Mouse (Mus musculus): ENCODE data around the gene Rims1.

Rims1 gene

DNA sequence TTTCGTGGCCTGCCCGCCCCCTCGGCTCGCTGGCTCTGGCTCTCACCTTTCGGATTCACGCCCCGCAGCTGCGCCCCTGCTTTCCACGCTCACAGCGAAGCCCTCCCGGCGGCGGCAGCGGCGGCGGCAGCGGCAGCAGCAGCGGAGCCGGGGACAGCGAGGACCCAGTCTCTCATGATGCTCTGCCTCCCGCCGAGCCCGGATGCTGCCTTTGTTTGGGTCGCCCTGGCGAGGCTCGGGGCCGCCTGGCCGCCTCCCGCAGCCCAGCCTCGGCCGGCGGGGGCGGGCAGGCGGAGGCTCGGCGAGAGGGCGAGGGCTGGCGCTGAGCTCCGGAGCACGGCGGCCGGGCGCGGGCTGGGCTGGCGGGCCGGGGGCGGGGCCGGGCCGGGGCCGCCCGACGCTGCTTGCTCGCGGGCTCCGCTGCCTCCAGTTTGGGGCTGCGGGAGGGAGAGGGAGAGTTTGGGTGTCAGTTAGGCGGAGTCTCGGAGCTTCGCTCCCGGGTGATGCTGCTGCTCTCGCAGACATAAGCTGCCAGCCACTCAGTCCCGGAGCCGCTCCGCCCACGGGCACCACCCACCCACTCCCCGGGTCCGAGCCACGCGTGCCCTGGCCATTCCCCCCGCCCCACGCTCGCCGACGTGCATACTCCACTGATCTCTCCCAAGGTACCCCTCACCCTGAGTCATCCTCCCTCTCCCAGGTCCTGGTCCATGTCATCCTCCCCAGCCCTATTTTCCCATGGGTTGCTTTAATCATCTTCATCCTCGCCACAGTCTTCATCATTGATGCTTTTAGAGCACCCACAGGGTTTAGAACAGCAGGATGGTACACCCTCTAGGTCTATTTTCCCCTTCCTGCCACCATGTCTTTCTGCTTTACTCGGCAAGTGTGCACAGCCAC is at the start of gene Rims1:
TSS of gene Rims1 (minus strand) at position 269 of the 900 bp plus-strand sequence.
- DNase-seq (ENCODE audit: low read depth, low spot score): no peak

GRCm38 (mm10) chr1:22806626-22807096 is 867 bp upstream of the Rims1 start:
- no peak for DNase-seq (ENCODE audit: low read depth, low spot score)

DNA sequence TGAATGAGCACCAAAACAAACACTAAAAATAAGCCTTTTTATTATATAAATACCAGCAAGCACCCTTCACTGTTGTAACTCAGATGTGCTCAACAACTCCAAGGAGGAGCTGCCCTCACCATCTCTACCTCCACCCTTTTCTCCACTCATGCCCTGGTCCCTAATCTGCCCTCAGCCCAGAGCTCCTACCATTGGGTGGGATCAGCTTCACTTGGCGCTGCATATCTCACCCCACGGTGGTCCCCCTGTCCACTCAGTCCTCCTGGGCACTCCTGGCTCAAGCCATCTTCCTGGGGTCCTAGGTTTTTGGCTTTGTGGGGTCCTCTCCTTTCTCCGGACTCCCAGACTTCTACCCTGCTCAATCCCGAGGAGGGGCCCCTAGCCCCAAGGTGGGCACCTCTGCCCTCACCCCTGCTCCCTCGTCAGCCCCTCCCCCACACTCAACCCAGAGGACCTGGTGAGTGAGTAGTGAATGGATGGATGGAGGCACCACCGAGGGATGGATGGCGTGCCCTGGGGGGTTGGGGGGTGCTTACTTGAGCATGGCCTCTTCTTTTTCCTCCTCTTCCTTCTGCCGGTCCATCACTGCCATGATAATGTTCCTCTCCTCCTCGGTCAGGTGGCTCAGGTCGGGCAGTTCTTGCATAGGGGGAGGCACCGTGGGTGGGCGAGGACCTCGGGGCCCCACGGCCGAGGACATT is 619 bp downstream of the Rims1 start:
- no peak for DNase-seq (ENCODE audit: low read depth, low spot score)

- DNase-seq (ENCODE audit: low read depth, low spot score): no peak
These were observed 1.5 kb downstream of the Rims1 start for GRCm38 (mm10) chr1:22804148-22804885.

DNA sequence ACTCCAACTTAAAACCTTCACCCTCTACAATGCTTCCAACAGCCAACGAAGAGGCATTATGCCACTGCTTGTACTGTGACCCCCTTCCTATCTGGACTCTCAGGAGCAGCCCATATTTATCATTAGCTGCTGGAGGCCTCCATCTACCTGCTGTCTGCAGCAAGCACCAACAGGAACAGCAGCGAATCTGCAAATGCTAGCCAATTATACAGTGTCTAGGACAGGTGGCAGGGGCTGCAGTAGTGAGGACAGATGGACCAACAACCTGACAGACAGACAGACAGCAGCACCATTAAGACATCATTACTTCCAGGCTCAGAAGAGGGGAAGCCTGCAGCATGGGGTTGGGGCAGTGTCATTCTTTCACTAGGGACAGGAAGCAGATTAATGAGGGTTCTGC is 2.3 kb downstream of the Rims1 start:
- DNase-seq (ENCODE audit: low read depth, low spot score): no peak

GRCm38 (mm10) chr1:22800276-22800675 is 5.5 kb downstream of the Rims1 start:
- DNase-seq (ENCODE audit: low read depth, low spot score): no peak

DNA sequence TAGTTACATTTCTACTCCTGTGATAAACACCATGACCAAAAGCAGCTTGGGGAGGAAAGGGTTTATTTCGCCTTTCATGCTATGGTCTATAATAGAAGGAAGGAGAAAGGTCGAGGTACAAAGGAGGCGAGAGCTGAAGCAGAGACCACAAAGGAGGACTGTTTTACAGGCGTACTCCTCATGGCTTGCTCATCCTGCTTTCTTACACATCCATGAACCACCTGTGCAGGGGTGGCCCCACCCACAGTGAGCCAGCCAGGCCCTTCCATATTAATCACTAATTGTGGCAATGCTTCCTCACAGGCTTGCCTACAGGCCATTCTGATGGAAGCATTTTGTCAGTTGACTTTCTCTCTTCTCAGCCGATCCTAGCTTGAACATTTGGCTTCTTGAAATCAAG is 8.7 kb downstream of the Rims1 start:
- DNase-seq (ENCODE audit: low read depth, low spot score): no peak

DNA sequence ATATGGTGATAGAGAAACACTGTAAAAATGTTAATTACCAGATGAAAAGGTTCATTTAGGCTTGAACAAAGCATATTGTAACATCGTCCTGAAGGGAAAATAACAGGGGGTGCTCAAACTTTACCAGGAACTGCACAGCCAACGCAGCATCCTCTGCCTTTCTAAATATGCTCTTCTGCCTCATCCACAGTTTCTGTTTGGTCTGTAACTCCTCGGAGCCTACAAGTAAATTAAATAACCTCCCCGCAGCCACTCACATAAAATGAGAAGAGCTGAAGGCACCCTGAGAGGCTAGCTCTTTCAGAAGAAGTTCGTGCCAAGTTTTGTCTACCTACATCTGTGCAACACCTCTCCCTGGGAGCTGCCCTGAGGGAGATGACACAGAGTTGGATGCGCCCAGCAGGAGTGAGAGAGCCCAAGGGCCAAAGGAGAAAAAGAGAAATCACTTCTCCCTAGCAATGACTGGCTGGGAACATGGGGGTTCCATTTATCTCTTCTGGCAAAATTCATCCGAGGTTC is 16.3 kb downstream of the Rims1 start:
- DNase-seq (ENCODE audit: low read depth, low spot score): no peak

DNA sequence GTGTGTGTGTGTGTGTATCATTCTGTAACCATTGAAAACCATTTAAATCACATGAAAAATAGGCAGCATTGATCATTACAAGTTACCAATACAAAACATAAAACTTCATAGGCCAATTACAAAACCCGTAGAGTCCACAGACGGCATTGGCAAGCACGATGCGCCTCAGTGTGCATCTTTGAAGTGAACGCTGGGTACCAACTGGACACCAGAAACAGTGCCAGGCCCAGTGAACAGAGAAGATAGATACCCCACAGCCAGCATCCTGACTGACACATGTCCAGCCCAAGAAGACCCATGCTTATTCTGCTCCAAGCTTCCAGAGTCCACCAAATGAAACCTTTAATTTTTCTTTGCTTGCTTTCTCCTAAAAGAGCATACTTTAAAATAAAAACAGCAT is 18.2 kb downstream of the Rims1 start:
- DNase-seq (ENCODE audit: low read depth, low spot score): no peak

DNA sequence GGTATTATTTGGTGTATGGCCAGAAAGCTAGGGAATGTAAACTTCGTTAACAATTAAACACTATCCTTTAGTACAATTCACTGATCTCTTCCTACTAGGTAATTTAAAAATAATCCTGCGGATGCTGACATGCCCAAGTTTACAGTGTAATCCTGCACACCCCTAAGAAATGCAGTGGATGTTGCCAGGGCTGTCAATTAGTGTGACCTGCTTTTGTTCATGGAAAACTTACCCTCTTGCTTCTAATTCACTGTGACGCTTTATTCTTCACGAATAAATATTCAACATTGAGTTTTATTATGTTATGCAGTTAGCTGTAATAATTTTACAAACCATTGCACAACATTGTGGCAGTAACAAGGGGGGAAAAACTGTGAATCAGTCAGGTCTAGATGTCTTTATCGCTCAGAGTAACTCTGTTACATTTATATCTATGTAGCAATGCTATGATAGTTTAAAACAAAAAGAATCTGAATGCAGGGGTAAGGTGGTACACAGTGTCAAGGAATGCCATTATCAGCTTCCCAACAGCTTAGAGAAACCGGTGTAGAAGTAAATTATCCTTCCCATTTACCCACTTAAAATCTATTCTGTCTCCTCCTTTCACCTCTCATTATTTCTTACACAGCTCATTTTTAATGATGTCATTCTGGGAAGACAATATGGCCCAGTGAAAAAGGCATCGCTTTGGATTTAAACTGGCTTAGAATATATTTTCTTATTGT is 35.1 kb downstream of the Rims1 start:
- DNase-seq (ENCODE audit: low read depth, low spot score): no peak

DNA sequence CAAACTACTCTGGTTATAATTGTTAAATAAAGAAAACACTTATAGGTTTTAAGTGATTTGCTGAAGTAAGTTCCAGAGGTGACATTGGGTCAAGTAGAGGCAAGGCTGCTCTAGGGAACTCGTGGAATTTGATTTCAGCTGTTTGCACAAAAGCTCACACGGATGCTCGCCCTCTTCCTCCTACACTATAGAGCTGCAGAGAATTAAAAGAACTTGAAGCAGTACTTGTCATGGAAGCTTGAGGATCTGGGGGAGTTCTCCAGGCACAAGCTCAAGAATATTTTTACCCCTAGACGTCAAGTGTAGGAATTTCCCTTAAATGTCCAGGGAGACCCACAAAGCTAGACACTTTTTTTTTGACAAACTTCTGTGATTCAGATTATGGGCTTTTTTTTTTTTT is 42.4 kb downstream of the Rims1 start:
- DNase-seq (ENCODE audit: low read depth, low spot score): no peak

DNA sequence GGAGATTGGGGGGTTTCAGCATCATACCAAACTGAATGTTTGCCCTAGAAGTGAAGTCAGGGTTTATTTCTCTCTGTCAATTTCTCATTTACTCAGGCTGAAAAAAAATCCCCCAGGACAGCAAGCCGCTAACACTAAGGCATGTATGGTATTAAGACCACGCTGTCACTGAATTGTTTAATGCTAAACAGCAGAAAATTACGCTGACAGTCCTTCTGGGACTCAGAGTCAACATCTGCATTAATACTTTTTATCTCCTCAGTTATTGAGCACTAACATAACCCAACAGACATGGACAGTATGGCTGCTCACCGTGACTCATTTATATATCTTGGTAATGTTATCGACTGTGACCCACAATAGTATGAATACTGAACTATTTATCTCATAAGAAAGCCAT is 43.0 kb downstream of the Rims1 start:
- no peak for DNase-seq (ENCODE audit: low read depth, low spot score)

DNA sequence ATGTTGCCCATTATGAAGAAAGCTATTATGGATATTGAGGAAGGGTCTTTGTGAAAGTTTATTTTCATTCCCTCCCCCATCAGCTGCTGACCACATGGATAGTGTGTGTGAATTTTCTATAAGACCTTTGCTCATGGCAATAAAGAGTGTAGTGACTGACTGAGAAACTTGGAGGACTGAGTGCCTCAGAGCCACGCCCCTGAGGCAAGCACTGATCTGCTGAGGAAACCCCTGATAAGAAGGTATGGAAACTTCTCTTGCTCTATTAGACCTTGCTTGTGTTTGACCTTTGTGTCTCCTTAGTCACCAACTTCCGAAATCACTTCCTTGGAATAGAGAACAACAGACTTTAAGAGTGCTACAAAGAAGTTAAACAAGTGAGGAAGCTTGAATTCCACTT is 55.3 kb downstream of the Rims1 start:
- DNase-seq (ENCODE audit: low read depth, low spot score): no peak

GRCm38 (mm10) chr1:22744655-22745054 is 61.1 kb downstream of the Rims1 start:
- no peak for DNase-seq (ENCODE audit: low read depth, low spot score)

DNA sequence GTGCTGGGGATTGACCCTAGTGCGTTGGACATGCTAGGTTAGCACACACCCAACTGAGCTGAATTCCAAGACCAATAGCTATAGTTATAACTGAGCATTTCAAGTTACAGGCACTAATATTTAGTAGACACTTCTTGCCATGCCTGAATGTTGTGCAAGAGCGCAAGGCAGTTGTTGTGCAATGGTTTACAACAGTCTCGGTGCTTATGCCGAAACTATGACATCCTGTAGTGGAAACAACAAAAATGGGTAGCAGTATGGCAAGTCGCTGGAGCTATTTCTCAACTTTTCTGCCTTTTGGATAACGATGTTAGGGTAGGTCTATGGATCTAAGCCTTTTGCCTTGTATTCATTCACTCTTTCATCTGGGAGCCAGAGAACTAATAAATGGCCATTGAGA is 68.3 kb downstream of the Rims1 start:
- DNase-seq (ENCODE audit: low read depth, low spot score): no peak

DNA sequence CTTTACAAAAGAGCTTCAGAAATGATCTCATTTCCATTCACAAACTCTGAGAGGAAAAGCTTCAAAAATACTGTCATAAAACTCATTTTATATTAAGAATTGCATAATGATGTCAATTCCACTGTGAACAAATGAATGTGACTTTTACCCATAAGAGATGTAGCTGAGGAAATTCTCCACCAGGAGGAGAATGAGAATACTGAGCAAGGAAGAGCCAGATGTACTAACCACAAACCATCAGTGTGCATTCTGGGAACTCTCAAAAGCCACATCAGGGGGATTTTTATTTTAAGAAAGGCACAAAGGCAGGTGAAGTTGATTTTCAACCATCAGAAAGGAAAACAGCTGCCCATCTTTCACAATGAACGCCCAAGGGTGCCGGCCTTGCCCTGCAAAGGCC is 71.4 kb downstream of the Rims1 start:
- peak; percentile 1 for DNase-seq (ENCODE audit: low read depth, low spot score)

GRCm38 (mm10) chr1:22733281-22733680 is 72.5 kb downstream of the Rims1 start:
- no peak for DNase-seq (ENCODE audit: low read depth, low spot score)

GRCm38 (mm10) chr1:22728207-22728606 is 77.6 kb downstream of the Rims1 start:
- DNase-seq (ENCODE audit: low read depth, low spot score): no peak

DNA sequence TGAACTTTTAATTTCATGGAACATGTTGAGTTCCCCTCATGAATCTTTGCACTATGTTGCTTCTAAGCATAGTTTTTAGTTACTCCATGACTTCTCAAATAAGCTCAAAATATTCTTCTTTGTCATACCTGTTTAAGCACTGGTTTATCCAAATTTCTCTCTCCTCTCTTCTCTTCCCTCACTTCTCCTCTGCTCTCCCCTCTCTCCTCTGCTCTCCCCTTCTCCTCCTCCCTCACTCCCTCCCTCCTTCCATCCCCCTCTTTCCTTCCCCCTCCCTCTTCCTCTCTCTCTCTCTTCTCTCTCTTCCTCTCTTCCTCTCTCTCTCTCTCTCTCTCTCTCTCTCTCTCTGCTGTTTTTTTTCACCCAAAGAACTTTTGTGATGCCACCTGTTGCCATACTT is 84.1 kb downstream of the Rims1 start:
- DNase-seq (ENCODE audit: low read depth, low spot score): no peak

- no peak for DNase-seq (ENCODE audit: low read depth, low spot score)
These were observed 85.1 kb downstream of the Rims1 start for GRCm38 (mm10) chr1:22720714-22721113.

DNA sequence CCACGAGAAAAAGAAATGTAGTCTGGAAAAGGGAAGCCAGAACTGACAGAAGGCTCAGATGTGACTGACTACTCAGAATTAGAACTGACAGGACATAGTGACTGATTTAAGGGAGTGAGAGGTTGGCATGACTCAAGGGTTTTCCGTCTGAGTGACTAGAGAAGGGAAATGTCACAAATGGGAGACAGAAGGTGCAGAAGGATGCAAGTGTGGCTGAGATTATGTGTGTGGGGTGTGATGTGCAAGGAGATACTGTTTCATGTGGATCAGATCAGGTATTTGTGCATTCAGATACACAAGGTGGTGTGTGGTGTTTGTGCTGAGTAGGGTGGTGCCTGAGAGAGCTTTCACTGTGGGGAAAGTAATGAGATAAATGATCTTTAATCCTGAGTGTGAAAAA is 96.3 kb downstream of the Rims1 start:
- no peak for DNase-seq (ENCODE audit: low read depth, low spot score)

All from 3T3-L1 (cell line).